Mouse (Mus musculus) retina, postnatal 7 days (tissue): ENCODE data around the gene Ranbp9.

Experiments
- DNase-seq: peaks from one replicate; pipeline ENCODE4 v3.0.0-alpha.2; 2012; ENCODE audit warnings: low read depth, low spot score

Ranbp9 gene

GRCm38 (mm10) chr13:43364985-43365824 lies 115.9 kb downstream of the Ranbp9 start, which contains the start of gene Sirt5:
Gene Sirt5 (plus strand): TSS chr13:43365496.
- DNase-seq: peak; percentile 83

- DNase-seq: no peak
Observed at GRCm38 (mm10) chr13:43362353-43362752, 118.7 kb downstream of the Ranbp9 start.

- DNase-seq: no peak
Observed at GRCm38 (mm10) chr13:43360534-43360933, 120.5 kb downstream of the Ranbp9 start.

GRCm38 (mm10) chr13:43356346-43357125 lies 124.5 kb downstream of the Ranbp9 start:
- no peak for DNase-seq

GRCm38 (mm10) chr13:43354362-43354761 lies 126.7 kb downstream of the Ranbp9 start:
- DNase-seq: no peak

- no peak for DNase-seq
Observed at GRCm38 (mm10) chr13:43353356-43353755, 127.7 kb downstream of the Ranbp9 start.
